Mouse (Mus musculus): ENCODE measurements at regions not wholly inside any gene's neighbourhood (a gene's known extent, or its start where the extent isn't known, plus 50 kb on each side); places are given as distances from the start of the nearest gene placed in this dataset.

GRCm38 (mm10) chr17:91333790-91334189 lies 240.9 kb upstream of the Nrxn1 start:
- no peak for TF ChIP-seq POLR2A (IDR thresholded peaks at IDR 0.05; ENCODE audit: borderline replicate concordance, insufficient read depth, low read length)
- TF ChIP-seq CTCF (IDR thresholded peaks at IDR 0.05; ENCODE audit: borderline replicate concordance, insufficient read depth, low read depth, low read length) = no peak

Data from cerebellum, adult 2 months (tissue).